Mouse (Mus musculus): ENCODE measurements around the gene Glis1.

The Glis1 gene

GRCm38 (mm10) chr4:107623916-107624315, 189.5 kb downstream of the Glis1 start:
- DNase-seq (ENCODE audit: low read depth, low spot score): no peak

GRCm38 (mm10) chr4:107624951-107625350, 190.6 kb downstream of the Glis1 start:
- DNase-seq (ENCODE audit: low read depth, low spot score): no peak

- DNase-seq (ENCODE audit: low read depth, low spot score): no peak
Measured at GRCm38 (mm10) chr4:107628226-107628625, 193.8 kb downstream of the Glis1 start.

DNA sequence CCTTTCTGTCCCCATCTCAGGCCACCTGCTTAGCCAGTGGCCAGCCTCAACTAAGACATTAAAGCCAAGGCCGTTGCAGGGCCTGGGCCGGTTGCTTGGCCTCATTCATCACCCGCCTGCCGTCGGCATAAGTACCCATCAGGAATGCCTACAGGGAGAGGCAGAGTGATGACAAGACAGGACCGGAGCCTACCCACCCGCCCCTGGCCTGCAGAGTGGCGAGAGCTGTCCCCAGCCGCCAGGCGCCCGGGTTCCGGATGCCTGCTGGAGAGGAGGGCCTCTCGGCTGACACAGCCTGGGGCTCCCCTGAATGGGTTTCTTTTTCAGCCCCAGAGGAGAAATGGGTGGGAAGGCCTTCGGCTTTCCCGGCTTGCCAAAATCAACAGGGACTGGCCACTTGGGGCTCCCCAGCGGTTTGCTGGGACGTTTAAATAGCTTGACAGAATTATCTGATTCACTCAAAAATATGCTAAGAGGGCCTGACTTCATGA, 194.6 kb downstream of the Glis1 start:
- DNase-seq (ENCODE audit: low read depth, low spot score): no peak

DNA sequence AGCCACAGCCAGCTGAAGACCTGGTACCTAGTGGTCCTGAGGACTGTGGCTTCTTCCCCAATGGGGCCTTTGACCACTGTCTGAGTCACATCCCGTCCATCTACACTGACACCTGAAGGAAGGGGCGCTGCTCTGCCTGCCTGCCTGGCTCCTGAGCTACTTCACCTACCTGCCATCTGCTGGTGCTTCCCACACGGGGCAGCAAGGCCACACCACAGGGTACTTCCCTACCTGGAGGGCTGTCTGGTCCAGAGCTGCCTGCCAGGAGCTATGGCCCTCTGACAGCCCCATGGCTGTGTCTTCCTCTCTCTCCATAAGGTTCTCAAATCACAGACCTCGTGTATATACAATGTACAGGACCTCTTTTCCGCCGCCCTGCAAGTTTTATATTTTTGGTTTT, 200.2 kb downstream of the Glis1 start:
- no peak for DNase-seq (ENCODE audit: low read depth, low spot score)

GRCm38 (mm10) chr4:107636099-107636498, 201.7 kb downstream of the Glis1 start:
- no peak for DNase-seq (ENCODE audit: low read depth, low spot score)

DNA sequence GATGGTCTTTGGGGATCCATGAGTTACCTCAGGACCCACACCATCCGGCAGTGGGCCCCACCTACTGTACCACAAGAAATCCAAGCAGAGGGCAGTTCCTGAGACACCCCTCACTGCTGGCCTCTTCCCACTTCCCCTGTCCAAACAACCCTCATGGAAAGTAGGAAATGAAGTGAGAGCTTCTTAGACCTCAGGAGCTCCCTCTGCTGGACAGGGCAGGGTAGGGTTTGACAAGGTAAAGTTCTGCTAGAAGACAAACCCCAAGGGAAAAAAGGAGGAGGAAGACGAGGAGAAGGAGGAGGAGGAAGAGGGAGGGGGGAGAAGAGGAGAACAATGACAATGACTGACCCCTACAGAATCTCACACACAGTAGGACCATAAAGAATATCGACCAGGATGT, 203.3 kb downstream of the Glis1 start:
- DNase-seq (ENCODE audit: low read depth, low spot score): peak; percentile 22

DNA sequence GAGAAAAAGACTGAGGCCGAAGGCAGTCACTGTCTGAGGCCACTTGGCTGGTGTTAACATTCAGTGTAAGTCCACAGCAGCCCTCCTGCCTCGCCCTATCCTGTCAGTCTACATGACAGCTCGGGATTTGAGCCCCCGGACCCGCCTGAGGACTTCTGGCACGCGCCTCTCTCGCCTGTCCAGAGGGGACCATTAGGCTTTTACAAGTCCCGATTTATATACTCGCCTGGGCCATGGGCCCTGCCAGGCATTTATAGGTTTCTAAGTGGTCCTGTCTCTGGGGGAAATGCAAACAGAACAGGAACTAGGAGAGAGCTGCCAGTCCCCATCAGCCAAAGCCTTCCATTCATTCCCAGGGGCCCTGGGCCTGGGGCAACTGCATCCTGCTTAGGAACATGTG, 203.9 kb downstream of the Glis1 start:
- DNase-seq (ENCODE audit: low read depth, low spot score): no peak

DNA sequence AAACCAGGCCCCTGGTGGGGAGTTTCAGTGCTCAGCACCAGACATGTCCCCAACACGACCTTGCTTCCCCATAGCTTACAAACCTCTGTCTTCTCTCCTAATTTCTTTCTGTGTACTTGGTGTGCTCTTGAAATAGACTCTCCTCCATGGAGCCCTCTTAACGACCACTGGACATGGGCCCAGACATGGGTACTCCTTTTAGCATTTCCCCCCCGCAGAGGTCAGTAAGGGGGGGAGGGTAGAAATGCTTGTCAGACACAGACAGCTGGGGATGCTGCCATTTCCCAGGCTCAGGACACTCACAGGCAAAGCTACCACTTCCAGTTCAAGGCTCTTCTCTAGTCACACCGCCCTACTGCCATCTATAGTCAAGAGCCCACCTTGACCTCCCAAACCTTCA, 207.2 kb downstream of the Glis1 start:
- no peak for DNase-seq (ENCODE audit: low read depth, low spot score)

DNA sequence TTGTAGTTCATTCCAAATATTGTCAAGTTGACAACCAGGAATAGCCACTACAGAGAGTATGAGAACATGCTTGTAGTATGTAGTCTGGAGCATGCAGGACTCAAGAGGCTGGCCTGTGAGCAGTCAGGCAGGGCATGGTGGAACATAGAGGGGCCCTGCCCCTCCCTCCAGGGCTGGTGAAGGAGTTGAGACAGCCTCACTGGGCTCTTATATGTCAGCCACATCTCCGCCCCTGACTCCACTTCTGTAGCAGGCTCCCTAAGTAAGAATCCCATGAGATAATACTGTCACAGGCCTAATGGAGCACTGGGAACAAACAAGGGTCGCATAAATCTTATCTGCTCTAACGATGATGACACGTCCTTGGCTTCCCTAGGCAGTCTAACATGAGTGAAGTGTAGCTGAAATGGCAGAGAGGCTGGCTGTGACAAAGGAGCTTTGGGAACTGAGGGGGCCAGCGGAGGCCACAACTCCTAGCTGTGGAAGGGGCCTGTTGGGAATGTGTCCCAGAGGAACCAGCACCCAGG, 214.6 kb downstream of the Glis1 start:
- no peak for DNase-seq (ENCODE audit: low read depth, low spot score)

DNA sequence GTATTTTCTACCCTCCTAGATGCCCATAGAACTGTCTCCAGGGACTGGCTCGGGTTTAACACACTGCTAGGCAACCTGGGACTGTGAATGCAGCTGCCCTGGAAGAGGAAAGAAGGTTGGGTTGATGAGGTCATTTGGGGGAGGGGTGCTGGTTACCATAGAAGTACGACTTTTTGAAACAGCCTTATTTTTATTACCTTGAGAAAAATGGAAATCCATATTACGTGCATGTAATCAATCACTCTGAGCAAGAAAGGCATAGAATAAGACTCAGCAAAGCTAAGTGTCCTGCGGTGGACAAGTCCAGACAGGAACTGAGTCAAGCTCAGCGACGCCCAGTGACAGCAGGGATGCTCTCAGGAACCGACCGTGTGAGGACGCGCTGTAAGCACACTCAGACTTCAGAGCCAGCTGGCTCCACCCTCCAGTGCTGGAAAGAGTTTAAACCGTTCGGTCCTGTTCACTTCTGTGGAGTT, 216.7 kb downstream of the Glis1 start:
- DNase-seq (ENCODE audit: low read depth, low spot score): no peak

DNA sequence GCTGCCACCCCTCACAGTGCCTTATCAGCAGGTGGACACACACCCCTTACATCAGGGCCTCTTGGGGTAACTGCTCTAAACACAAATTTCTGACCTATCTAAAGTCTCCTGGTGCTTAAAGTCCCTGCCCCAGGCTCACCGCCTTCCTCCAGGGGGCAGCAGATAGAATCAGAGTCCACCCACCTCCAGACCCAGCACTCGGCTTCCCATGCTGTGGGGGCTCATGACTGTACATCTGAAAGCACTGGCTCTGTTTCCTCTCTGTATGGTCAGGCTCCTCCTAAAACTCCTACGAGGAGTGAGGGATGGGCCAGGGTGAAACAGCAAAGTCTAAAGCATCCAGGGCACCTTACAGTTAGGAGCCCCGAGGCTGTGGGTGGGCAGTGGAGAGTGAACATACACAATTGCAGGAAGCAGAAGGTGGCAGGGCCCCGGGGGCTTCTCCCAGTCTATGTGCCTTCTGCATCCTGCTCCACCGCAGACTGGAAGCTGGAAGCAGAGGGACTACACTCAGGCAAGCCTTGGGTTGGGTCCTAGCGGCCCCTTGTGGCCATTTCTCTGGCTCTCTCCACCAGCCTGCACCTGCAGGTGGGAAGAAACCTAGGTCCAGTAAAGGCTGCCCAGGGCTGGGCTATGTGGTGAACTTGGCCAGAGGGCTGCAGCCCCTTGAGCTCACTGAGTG, 218.3 kb downstream of the Glis1 start:
- peak; percentile 9 for DNase-seq (ENCODE audit: low read depth, low spot score)

- no peak for DNase-seq (ENCODE audit: low read depth, low spot score)
Measured at GRCm38 (mm10) chr4:107653280-107653643, 218.9 kb downstream of the Glis1 start.

DNA sequence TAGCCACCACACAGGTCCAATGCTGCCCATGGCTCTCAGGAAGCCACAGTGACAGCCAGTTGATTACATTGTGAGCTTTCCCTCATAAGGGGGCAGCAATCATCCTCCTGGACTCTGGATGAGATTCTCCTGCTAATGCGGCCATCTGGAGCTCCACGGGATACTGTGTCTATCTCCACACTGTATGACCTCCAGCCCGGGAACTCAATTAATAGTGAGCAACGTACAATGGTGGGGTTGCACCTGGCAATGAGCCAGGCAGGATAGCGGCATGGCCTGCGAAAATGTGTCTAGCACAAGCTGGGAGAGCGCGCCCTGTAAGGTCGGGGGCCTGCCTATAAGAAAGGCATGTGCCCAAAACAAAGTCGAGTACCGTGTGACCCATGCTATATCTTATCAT, 226.3 kb downstream of the Glis1 start:
- no peak for DNase-seq (ENCODE audit: low read depth, low spot score)

GRCm38 (mm10) chr4:107668514-107668913, 234.1 kb downstream of the Glis1 start:
- DNase-seq (ENCODE audit: low read depth, low spot score): no peak

- no peak for DNase-seq (ENCODE audit: low read depth, low spot score)
Measured at GRCm38 (mm10) chr4:107670731-107671130, 236.3 kb downstream of the Glis1 start.

DNA sequence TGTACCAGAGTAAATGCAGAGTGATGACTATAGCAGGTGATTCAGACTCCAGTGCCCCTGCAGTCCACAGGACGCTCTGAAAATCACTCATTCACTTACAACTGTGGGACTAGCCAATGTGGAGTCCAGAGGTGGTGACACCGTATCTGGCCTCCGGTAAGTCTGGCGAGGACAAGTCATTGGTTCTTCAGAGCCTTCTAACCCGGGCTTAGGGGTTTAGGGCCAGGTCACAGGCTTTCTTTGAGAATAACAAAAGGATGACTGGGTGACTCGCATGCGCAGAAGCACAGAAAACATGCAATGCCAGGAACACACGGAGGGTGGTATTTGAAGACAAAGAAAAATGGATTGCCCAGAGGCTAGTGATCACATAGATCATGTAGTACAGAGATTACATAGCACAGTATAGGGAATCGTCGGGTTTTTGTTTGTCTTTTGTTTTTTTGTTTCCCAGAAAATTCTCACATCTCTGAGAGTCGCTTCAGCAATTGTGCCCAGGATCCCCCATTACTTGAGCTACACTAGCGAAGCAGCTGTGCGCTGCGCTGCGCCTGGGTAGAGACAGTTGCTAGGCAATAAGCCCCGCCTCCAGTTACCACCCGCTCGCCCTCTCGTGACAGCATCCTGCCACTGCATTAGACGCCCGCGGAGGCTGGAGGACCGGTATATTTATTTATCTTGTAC, 239.4 kb downstream of the Glis1 start:
- peak; percentile 61 for DNase-seq (ENCODE audit: low read depth, low spot score)

- DNase-seq (ENCODE audit: low read depth, low spot score): no peak
Measured at GRCm38 (mm10) chr4:107674322-107674644, 239.9 kb downstream of the Glis1 start.

- no peak for DNase-seq (ENCODE audit: low read depth, low spot score)
Measured at GRCm38 (mm10) chr4:107675645-107676044, 241.3 kb downstream of the Glis1 start.

GRCm38 (mm10) chr4:107680311-107681098, 246.1 kb downstream of the Glis1 start:
- DNase-seq (ENCODE audit: low read depth, low spot score): no peak

DNA sequence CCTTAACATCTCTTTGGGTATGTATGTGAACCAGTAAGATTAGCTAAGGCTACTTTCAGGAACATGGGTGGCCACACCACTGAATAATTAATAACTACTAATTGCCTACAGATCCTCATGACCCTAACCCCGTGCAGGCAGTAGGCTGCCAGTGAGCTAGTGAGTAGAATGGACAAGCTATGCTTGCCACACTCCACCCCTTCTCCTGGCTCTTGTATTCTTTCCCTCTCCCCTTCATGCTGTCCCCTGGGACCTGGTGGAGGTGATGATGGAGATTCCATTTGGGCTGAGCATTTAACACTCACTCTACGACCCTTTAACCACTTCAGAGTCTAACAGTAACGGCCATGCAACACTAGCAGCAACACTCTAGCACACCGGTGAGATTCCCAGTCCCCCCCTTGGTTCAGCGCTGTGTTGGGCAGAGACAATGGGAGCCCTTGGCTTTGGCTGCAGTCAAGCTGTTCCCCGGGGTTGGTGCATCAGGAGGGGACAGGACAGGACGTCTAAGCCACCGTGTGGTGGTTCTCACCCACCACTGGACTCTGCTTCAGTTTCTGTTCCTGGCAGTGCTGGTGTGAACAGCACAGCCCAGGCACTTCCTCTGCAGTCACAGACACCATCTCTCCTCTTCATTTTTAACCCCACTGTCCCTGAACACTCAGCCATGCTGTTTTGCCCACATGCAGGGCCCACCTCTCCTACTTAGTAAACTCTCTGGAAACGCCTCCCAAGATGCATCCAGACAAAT, 246.9 kb downstream of the Glis1 start:
- no peak for DNase-seq (ENCODE audit: low read depth, low spot score)
